Mouse (Mus musculus): Measurements from ENCODE around the gene Pdha2. TPM values are rescaled to one million over a fixed set of nuclear protein-coding genes. Genes with fewer than 3 reads are reported as not detected.

Pdha2 gene
- not detected in 2 replicates for polyA plus RNA-seq (2015; fragmentation: Nextera tagmentation; extraction: Ambion mirVana)

GRCm38 (mm10) chr3:141212255-141212654 lies at the start of gene Pdha2:
Gene Pdha2, minus strand, starts transcription at chr3:141212355.
- no peaks in the 10 kb centered on the region for H3K27me3 ChIP-seq (ENCODE audit: control insufficient read depth, insufficient read depth, low read length)
- no peaks in the 10 kb centered on the region for H3K36me3 ChIP-seq (ENCODE audit: control insufficient read depth, insufficient read depth)
- no peak within 1 kb of the TSS for H3K27ac ChIP-seq (ENCODE audit: low read length)
- H3K4me2 ChIP-seq (ENCODE audit: low read depth, low read length): no peak within 1 kb of the TSS
- H3K4me3 ChIP-seq (ENCODE audit: low read length): no peak within 1 kb of the TSS
- H3K9ac ChIP-seq (ENCODE audit: low read length): no peak within 1 kb of the TSS
- no peaks in the 10 kb centered on the region for H3K4me1 ChIP-seq (ENCODE audit: control insufficient read depth, insufficient read depth, low read length)
- no peak for ATAC-seq (replicated peaks; ENCODE audit: extremely low read depth, insufficient read depth, low FRiP score)
- no peaks in the 10 kb centered on the region; the same call in 1 of the 2 replicates for H3K9me3 ChIP-seq (replicated peaks; ENCODE audit: control insufficient read depth, low read length)
- WGBS: 81% methylated on average over 5 of the region's 5 CpGs

DNA sequence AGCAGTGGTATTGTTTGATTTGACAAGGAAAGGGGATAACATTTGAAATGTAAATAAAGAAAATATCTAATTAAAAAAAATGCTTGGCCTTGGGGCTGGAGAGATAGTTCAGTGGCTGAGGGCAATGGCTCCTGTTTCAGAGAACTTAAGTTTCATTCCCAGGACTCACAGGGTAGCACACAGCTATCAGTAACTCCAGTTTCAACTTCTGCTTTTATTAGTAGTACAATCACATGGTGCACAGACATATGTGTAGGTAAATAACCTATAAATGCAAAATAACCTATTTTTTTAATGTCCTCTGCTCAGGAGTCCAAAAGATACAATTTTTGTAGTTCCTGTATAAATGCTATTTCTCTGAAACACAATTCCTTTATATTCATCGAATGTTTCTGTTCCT lies 48.4 kb upstream of the Pdha2 start:
- no peaks in the 10 kb centered on the region for H3K4me1 ChIP-seq (ENCODE audit: control insufficient read depth, insufficient read depth, low read length)
- no peaks in the 10 kb centered on the region for H3K36me3 ChIP-seq (ENCODE audit: control insufficient read depth, insufficient read depth)
- 86% methylated on average over 1 of the region's 1 CpGs for WGBS
- no peak for ATAC-seq (replicated peaks; ENCODE audit: extremely low read depth, insufficient read depth, low FRiP score)
- H3K4me3 ChIP-seq (ENCODE audit: low read length): no peak overlapping the region
- no peak overlapping the region for H3K27ac ChIP-seq (ENCODE audit: low read length)
- no peak overlapping the region for H3K4me2 ChIP-seq (ENCODE audit: low read depth, low read length)
- no peak overlapping the region for H3K9ac ChIP-seq (ENCODE audit: low read length)
- no peaks in the 10 kb centered on the region for H3K27me3 ChIP-seq (ENCODE audit: control insufficient read depth, insufficient read depth, low read length)
- no peaks in the 10 kb centered on the region for H3K9me3 ChIP-seq (replicated peaks; ENCODE audit: control insufficient read depth, low read length)

DNA sequence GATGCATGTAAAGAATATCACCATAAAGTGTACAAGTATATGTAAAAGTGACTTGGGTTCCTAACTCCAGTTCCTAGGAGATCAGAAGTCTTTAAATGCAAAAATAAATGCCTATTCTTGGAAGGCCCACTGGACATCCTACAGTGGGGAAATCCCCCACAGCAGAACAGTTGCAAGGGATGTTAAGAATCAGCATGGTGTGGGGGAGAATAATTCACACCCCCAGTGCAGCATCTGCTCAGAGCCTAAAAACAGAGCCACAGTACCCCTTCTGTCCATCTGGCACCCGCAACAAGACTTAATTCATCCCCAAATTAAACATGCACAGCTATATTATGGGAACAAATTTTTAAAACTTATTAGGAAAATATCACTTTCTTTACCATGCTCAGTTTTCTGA lies 39.3 kb upstream of the Pdha2 start:
- Histone ChIP-seq H3K9me3 (replicated peaks; ENCODE audit: control insufficient read depth, low read length) (no peaks in the 10 kb centered on the region), H3K4me3 (ENCODE audit: low read length) (no peak overlapping the region), H3K27me3 (ENCODE audit: control insufficient read depth, insufficient read depth, low read length) (no peaks in the 10 kb centered on the region), H3K4me2 (ENCODE audit: low read depth, low read length) (no peak overlapping the region), H3K36me3 (ENCODE audit: control insufficient read depth, insufficient read depth) (no peaks in the 10 kb centered on the region), H3K9ac (ENCODE audit: low read length) (no peak overlapping the region), H3K4me1 (ENCODE audit: control insufficient read depth, insufficient read depth, low read length) (no peaks in the 10 kb centered on the region), H3K27ac (ENCODE audit: low read length) (no peak overlapping the region)
- no peak for ATAC-seq (replicated peaks; ENCODE audit: extremely low read depth, insufficient read depth, low FRiP score)
- WGBS: 88% methylated on average over 1 of the region's 1 CpGs

DNA sequence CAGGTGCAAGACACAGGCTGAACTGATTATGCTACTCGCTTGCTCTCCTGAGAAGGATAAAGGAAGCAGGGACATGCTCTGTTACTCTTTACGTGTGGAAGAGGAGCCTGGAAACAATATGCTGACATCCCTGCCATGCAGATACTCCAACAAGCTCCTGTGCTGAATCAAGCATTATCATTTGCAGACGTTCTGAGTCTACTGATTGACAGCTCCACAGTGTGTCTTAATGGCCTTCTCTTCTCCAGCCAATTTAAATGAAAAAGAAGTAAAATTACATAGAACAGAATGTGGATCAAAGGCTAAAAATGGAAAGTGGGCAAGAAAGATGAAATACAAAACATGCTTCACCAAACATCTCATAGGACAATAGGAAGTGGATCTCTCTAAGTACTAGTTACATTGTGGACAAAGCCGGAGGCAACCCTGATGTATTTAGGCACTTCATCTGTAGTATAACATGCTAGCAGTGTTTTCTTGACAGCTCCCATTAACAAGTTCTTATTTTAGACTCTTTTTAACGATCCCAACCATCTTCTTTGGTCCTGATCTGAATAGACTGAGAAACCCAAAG lies 32.7 kb upstream of the Pdha2 start:
- ATAC-seq (replicated peaks; ENCODE audit: extremely low read depth, insufficient read depth, low FRiP score): no peak
- H3K4me3 ChIP-seq (ENCODE audit: low read length): no peak overlapping the region
- H3K4me2 ChIP-seq (ENCODE audit: low read depth, low read length): no peak overlapping the region
- no peaks in the 10 kb centered on the region for H3K9me3 ChIP-seq (replicated peaks; ENCODE audit: control insufficient read depth, low read length)
- no peaks in the 10 kb centered on the region for H3K27me3 ChIP-seq (ENCODE audit: control insufficient read depth, insufficient read depth, low read length)
- H3K27ac ChIP-seq (ENCODE audit: low read length): no peak overlapping the region
- H3K4me1 ChIP-seq (ENCODE audit: control insufficient read depth, insufficient read depth, low read length): no peaks in the 10 kb centered on the region
- no peak overlapping the region for H3K9ac ChIP-seq (ENCODE audit: low read length)
- 56% methylated on average over 5 of the region's 5 CpGs for WGBS
- no peaks in the 10 kb centered on the region for H3K36me3 ChIP-seq (ENCODE audit: control insufficient read depth, insufficient read depth)

- Histone ChIP-seq H3K27me3 (ENCODE audit: control insufficient read depth, insufficient read depth, low read length) (no peaks in the 10 kb centered on the region), H3K4me3 (ENCODE audit: low read length) (no peak overlapping the region), H3K4me1 (ENCODE audit: control insufficient read depth, insufficient read depth, low read length) (no peaks in the 10 kb centered on the region), H3K4me2 (ENCODE audit: low read depth, low read length) (no peak overlapping the region), H3K9me3 (replicated peaks; ENCODE audit: control insufficient read depth, low read length) (no peaks in the 10 kb centered on the region), H3K27ac (ENCODE audit: low read length) (no peak overlapping the region), H3K9ac (ENCODE audit: low read length) (no peak overlapping the region), H3K36me3 (ENCODE audit: control insufficient read depth, insufficient read depth) (no peaks in the 10 kb centered on the region)
- ATAC-seq (replicated peaks; ENCODE audit: extremely low read depth, insufficient read depth, low FRiP score): no peak
- WGBS: 68% methylated on average over 2 of the region's 2 CpGs
Observed at GRCm38 (mm10) chr3:141238071-141238470, 25.9 kb upstream of the Pdha2 start.

GRCm38 (mm10) chr3:141229148-141229547 lies 17.0 kb upstream of the Pdha2 start:
- Histone ChIP-seq H3K4me1 (ENCODE audit: control insufficient read depth, insufficient read depth, low read length) (no peaks in the 10 kb centered on the region), H3K9ac (ENCODE audit: low read length) (no peak overlapping the region), H3K9me3 (replicated peaks; ENCODE audit: control insufficient read depth, low read length) (no peaks in the 10 kb centered on the region), H3K27ac (ENCODE audit: low read length) (no peak overlapping the region), H3K36me3 (ENCODE audit: control insufficient read depth, insufficient read depth) (no peaks in the 10 kb centered on the region), H3K27me3 (ENCODE audit: control insufficient read depth, insufficient read depth, low read length) (no peaks in the 10 kb centered on the region), H3K4me2 (ENCODE audit: low read depth, low read length) (no peak overlapping the region), H3K4me3 (ENCODE audit: low read length) (no peak overlapping the region)
- WGBS: 52% methylated on average over 2 of the region's 2 CpGs
- ATAC-seq (replicated peaks; ENCODE audit: extremely low read depth, insufficient read depth, low FRiP score): no peak

DNA sequence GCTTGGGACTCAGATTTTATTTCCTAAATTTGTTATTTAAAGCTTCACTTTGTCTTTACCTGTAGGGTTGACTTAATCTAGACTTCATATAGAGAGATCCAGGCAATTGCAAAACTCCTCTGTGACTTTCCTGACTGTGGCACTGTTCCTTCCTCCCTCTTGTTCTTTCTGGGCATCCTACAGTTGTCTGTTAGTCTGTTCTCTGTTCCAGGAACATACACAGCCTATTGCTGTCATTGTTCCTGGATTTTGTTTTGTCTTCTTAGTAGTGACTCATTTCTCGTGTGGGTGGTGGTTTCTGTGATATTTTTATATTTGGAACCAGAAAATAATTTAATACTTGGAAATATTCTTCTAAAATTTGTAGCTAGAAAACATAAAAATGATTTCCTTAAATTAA lies 10.2 kb upstream of the Pdha2 start:
- no peaks in the 10 kb centered on the region for H3K36me3 ChIP-seq (ENCODE audit: control insufficient read depth, insufficient read depth)
- no peak overlapping the region for H3K4me2 ChIP-seq (ENCODE audit: low read depth, low read length)
- ATAC-seq (replicated peaks; ENCODE audit: extremely low read depth, insufficient read depth, low FRiP score): no peak
- H3K9me3 ChIP-seq (replicated peaks; ENCODE audit: control insufficient read depth, low read length): no peaks in the 10 kb centered on the region
- H3K9ac ChIP-seq (ENCODE audit: low read length): no peak overlapping the region
- no peaks in the 10 kb centered on the region for H3K27me3 ChIP-seq (ENCODE audit: control insufficient read depth, insufficient read depth, low read length)
- 35% methylated on average over 1 of the region's 1 CpGs for WGBS
- no peak overlapping the region for H3K4me3 ChIP-seq (ENCODE audit: low read length)
- H3K27ac ChIP-seq (ENCODE audit: low read length): no peak overlapping the region
- peaks cover 9% of the 10 kb centered on the region; the same call in 1 of the 2 replicates for H3K4me1 ChIP-seq (ENCODE audit: control insufficient read depth, insufficient read depth, low read length)

- no peaks in the 10 kb centered on the region for H3K27me3 ChIP-seq (ENCODE audit: control insufficient read depth, insufficient read depth, low read length)
Observed at GRCm38 (mm10) chr3:141218561-141218960, 6.4 kb upstream of the Pdha2 start.

GRCm38 (mm10) chr3:141216999-141217398 lies 4.8 kb upstream of the Pdha2 start:
- Histone ChIP-seq H3K36me3 (ENCODE audit: control insufficient read depth, insufficient read depth) (no peaks in the 10 kb centered on the region), H3K4me1 (ENCODE audit: control insufficient read depth, insufficient read depth, low read length) (peaks cover 9% of the 10 kb centered on the region; the same call in 1 of the 2 replicates), H3K4me3 (ENCODE audit: low read length) (no peak overlapping the region), H3K4me2 (ENCODE audit: low read depth, low read length) (no peak overlapping the region), H3K9me3 (replicated peaks; ENCODE audit: control insufficient read depth, low read length) (no peaks in the 10 kb centered on the region), H3K9ac (ENCODE audit: low read length) (no peak overlapping the region), H3K27ac (ENCODE audit: low read length) (no peak overlapping the region), H3K27me3 (ENCODE audit: control insufficient read depth, insufficient read depth, low read length) (no peaks in the 10 kb centered on the region)
- ATAC-seq (replicated peaks; ENCODE audit: extremely low read depth, insufficient read depth, low FRiP score): no peak

More at GRCm38 (mm10) chr3:141218561-141218960, 6.4 kb upstream of the Pdha2 start:
- ATAC-seq (replicated peaks; ENCODE audit: extremely low read depth, insufficient read depth, low FRiP score): no peak
- Histone ChIP-seq H3K4me3 (ENCODE audit: low read length) (no peak overlapping the region), H3K4me1 (ENCODE audit: control insufficient read depth, insufficient read depth, low read length) (peaks cover 9% of the 10 kb centered on the region; the same call in 1 of the 2 replicates), H3K4me2 (ENCODE audit: low read depth, low read length) (peak overlapping the region; percentile 4; the same call in 1 of the 2 replicates), H3K27ac (ENCODE audit: low read length) (no peak overlapping the region), H3K36me3 (ENCODE audit: control insufficient read depth, insufficient read depth) (no peaks in the 10 kb centered on the region), H3K9ac (ENCODE audit: low read length) (no peak overlapping the region), H3K9me3 (replicated peaks; ENCODE audit: control insufficient read depth, low read length) (no peaks in the 10 kb centered on the region)
- WGBS: 25% methylated on average over 2 of the region's 2 CpGs

Measured in heart, embryonic 16.5 days (tissue).